Mouse (Mus musculus) adrenal gland, postnatal 0 days (tissue): ENCODE data around the gene Vmn1r18. TPM values are rescaled to one million over a fixed set of nuclear protein-coding genes. Genes with fewer than 3 reads are reported as not detected.

Experiments
- polyA plus RNA-seq: library from polyadenylated mRNA; unstranded; fragments of >200 nt; fragmentation: Nextera tagmentation; extraction: Ambion mirVana; gene quantifications from 2 replicates; pipeline ENCODE4 v1.2.1, GENCODE M21; 2015

The Vmn1r18 gene
- polyA plus RNA-seq: not detected in 2 replicates

GRCm38 (mm10) chr6:57395683-57396082 lies at the start of gene Vmn1r18:
Vmn1r18 (minus strand) TSS chr6:57395783.

GRCm38 (mm10) chr6:57428630-57429029 lies 33.0 kb upstream of the Vmn1r18 start, which contains the start of gene Vmn1r20:
Vmn1r20 (plus strand) TSS chr6:57428930.

GRCm38 (mm10) chr6:57403480-57403879 lies 7.9 kb upstream of the Vmn1r18 start, which contains the start of gene Vmn1r19:
Vmn1r19 (plus strand) TSS chr6:57403780.

GRCm38 (mm10) chr6:57363627-57364026 lies 32.0 kb downstream of the Vmn1r18 start, which contains the start of gene Vmn1r17:
Vmn1r17 (minus strand) TSS chr6:57363727.

GRCm38 (mm10) chr6:57329394-57329793 lies 66.2 kb downstream of the Vmn1r18 start, which contains the start of gene Vmn1r16:
Vmn1r16 (minus strand) TSS chr6:57329494.

Other genes starting within 250 kb of the Vmn1r18 start
- not detected in 2 replicates for gene Vmn1r12, start 238.9 kb downstream of the Vmn1r18 start, polyA plus RNA-seq
- not detected in 2 replicates for gene Vmn1r13, start 192.5 kb downstream of the Vmn1r18 start, polyA plus RNA-seq
- gene Vmn1r14, start 164.1 kb downstream of the Vmn1r18 start, polyA plus RNA-seq: not detected in 2 replicates
- not detected in 2 replicates for gene Vmn1r15, start 137.8 kb downstream of the Vmn1r18 start, polyA plus RNA-seq
- gene Vmn1r16, start 66.3 kb downstream of the Vmn1r18 start, polyA plus RNA-seq: not detected in 2 replicates
- not detected in 2 replicates for gene Vmn1r17, start 32.1 kb downstream of the Vmn1r18 start, polyA plus RNA-seq
- gene Vmn1r19, start 8.0 kb upstream of the Vmn1r18 start, polyA plus RNA-seq: not detected in 2 replicates
- gene Vmn1r20, start 33.1 kb upstream of the Vmn1r18 start, polyA plus RNA-seq: not detected in 2 replicates
- gene Ppm1k, start 139.7 kb upstream of the Vmn1r18 start, polyA plus RNA-seq: 4.9 and 8.1 TPM in 2 replicates
- gene Herc6, start 185.2 kb upstream of the Vmn1r18 start, polyA plus RNA-seq: 7.4 and 10.1 TPM in 2 replicates